ENCODE assay signal across 10 mouse cellular contexts in the genomic region with DNA sequence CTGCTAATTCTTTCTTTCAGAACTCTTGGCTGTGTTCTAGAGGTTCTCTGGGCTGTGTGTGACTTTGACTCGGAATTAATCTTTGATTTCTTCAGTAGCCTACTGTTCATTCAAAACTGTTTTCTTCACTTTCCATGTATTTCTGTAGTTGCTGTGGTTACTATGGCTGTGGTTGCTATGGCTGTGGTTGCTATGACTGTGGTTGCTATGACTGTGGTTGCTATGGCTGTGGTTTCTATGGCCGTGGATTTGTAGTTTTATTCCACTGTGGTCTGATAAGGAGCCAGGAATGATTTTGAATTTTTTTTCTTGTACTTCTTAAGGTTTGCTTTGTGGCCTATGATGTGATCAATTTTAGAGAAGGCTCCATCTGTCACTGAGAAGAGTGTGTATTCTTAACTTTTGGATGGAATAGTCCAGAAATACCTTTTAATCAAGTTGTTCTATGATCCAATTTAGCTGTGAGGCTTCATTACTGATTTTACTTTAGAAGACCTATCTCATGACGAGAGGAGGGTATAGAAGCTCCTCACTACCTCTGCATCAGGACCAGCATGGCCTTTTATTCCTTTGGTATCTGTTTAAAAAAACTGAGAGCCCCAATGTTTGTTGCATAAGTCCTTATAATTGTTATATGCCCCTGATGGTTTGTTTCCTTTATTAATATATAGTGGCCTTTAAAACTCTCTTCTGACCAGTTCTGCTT. TPM values are rescaled to one million over a fixed set of nuclear protein-coding genes. Genes with fewer than 3 reads are reported as not detected.
A peak's percentile ranks its signal among the peaks of the same experiment; 100 is the strongest.
DNase-seq lines count a peak whose midpoint lies in the region; ATAC-seq lines count a peak whose summit lies in the region.
"Had no signal": no experiment of that assay in that cellular context is flagged by ENCODE, and none has a peak within 500 bp of the region (broad histone marks: within the 10 kb centered on the region; RNA-seq: fewer than 3 reads in every experiment).

No protein-coding gene starts in this region.

- H3K27me3 ChIP-seq in hindbrain, embryonic 13.5 days, result no peaks in the 10 kb centered on the region
- H3K27me3 ChIP-seq in midbrain, embryonic 10.5 days (ENCODE audit: low read depth, poor library complexity, severe bottlenecking), result no peaks in the 10 kb centered on the region
- H3K27me3 ChIP-seq: heart, embryonic 13.5 days; liver, embryonic 13.5 days had no signal

- H3K4me2 ChIP-seq in hindbrain, embryonic 13.5 days, result no peak overlapping the region
- H3K4me2 ChIP-seq: heart, embryonic 13.5 days; liver, embryonic 13.5 days had no signal

- H3K9ac ChIP-seq in hindbrain, embryonic 13.5 days, result no peak overlapping the region
- H3K9ac ChIP-seq: heart, embryonic 13.5 days; liver, embryonic 13.5 days had no signal

- peak; percentile 97 for ATAC-seq in hindbrain, embryonic 13.5 days (ENCODE audit: low FRiP score)
- ATAC-seq in erythroid progenitor cell, adult 5-6 weeks (replicated peaks; ENCODE audit: low FRiP score, poor library complexity, severe bottlenecking), result no peak

- H3K27ac ChIP-seq in hindbrain, embryonic 13.5 days, result no peak overlapping the region
- no peak overlapping the region for H3K27ac ChIP-seq in midbrain, embryonic 10.5 days (replicated peaks)
- H3K27ac ChIP-seq: heart, embryonic 13.5 days; liver, embryonic 13.5 days had no signal

- peak; percentile 30 for DNase-seq in testis, postnatal 10 days (ENCODE audit: low spot score)
- DNase-seq in testis, postnatal 14 days (ENCODE audit: low spot score), result no peak
- DNase-seq in midbrain, embryonic 10.5 days (ENCODE audit: low spot score), result peak; percentile 68
- DNase-seq in thymus, postnatal 0 days (ENCODE audit: low spot score), result no peak
- DNase-seq in cerebellum, postnatal 36 days, result no peak
- no peak for DNase-seq in ovary, adult 18-20 months (ENCODE audit: low spot score)
- DNase-seq: liver, embryonic 13.5 days had no signal

- H3K36me3 ChIP-seq in hindbrain, embryonic 13.5 days, result no peaks in the 10 kb centered on the region
- no peaks in the 10 kb centered on the region for H3K36me3 ChIP-seq in midbrain, embryonic 10.5 days
- H3K36me3 ChIP-seq: heart, embryonic 13.5 days; liver, embryonic 13.5 days had no signal

- no peak overlapping the region for H3K4me3 ChIP-seq in hindbrain, embryonic 13.5 days
- no peak overlapping the region for H3K4me3 ChIP-seq in midbrain, embryonic 10.5 days
- H3K4me3 ChIP-seq: heart, embryonic 13.5 days; liver, embryonic 13.5 days had no signal

- peaks cover 12% of the 10 kb centered on the region for H3K4me1 ChIP-seq in hindbrain, embryonic 13.5 days (replicated peaks)
- H3K4me1 ChIP-seq in midbrain, embryonic 10.5 days, result peaks cover 13% of the 10 kb centered on the region
- H3K4me1 ChIP-seq: heart, embryonic 13.5 days; liver, embryonic 13.5 days had no signal

- 32% methylated on average over 3 of the region's 3 CpGs for WGBS in hindbrain, embryonic 13.5 days
- WGBS in midbrain, embryonic 10.5 days, result 48% methylated on average over 3 of the region's 3 CpGs

- no peaks in the 10 kb centered on the region; the same call in 1 of the 2 replicates for H3K9me3 ChIP-seq in hindbrain, embryonic 13.5 days
- H3K9me3 ChIP-seq in midbrain, embryonic 10.5 days (replicated peaks), result no peaks in the 10 kb centered on the region
- H3K9me3 ChIP-seq: heart, embryonic 13.5 days; liver, embryonic 13.5 days had no signal

RNA-seq across cellular contexts. Expression of a gene that starts 16.6 kb away (rescaled TPM):
- 0.93 and 1.3 TPM in 2 replicates for polyA plus RNA-seq in hindbrain, embryonic 13.5 days (2015; fragmentation: Nextera tagmentation; extraction: Ambion mirVana)
- 0.16 TPM in 1 of 2 replicates, not detected in the other for polyA plus RNA-seq in midbrain, embryonic 10.5 days (2016; fragmentation: Nextera tagmentation; extraction: Ambion mirVana)
- 0.26 and 0.69 TPM in 2 replicates for polyA plus RNA-seq in thymus, postnatal 0 days (2015; fragmentation: Nextera tagmentation; extraction: Ambion mirVana)
- total RNA-seq in erythroid progenitor cell, adult 5-6 weeks (2015; ENCODE audit: low replicate concordance), result not detected in 2 replicates
- total RNA-seq in erythroid progenitor cell, adult 5-6 weeks (2017; ENCODE audit: low replicate concordance), result not detected in 2 replicates
- polyA plus RNA-seq: heart, embryonic 13.5 days; liver, embryonic 13.5 days had no signal

Comparison
In these comparisons a context has a peak if more than half of its experiments do, and no peak if none do; other contexts are left out.
1. DNase-seq: peak in testis, postnatal 10 days (single experiment) and midbrain, embryonic 10.5 days (single experiment); none in testis, postnatal 14 days (single experiment), thymus, postnatal 0 days (single experiment), cerebellum, postnatal 36 days (0 of 2) and ovary, adult 18-20 months (single experiment).